Mouse (Mus musculus): ENCODE data around the gene Olfr807. TPM values are rescaled to one million over a fixed set of nuclear protein-coding genes. Genes with fewer than 3 reads are reported as not detected.

The Olfr807 gene
- polyA plus RNA-seq (2012; rRNA removed): not detected in 2 replicates

DNA sequence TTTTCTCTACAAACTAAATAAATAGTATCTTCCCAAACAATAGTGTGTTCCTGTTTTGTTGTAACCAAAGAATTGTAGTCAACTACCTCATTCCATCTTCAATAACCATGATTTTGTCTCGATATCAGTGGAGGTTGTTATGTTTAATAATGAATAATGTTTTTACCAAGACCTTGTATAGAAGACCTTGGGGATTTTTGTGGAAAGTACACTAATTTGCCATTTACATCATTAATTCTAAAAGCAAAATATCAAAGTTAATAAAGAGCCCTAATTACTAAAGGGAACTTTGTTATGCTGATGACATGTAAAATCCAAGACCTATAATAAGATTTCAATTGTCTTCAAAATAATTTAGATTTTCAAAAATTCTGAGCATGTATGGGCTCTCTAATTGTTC is at the start of gene Olfr807:
Gene Olfr807 (minus strand): TSS at position 101 of the 400 bp plus-strand sequence.
- 78% methylated on average over 1 of the region's 1 CpGs for WGBS

GRCm38 (mm10) chr10:129804296-129804695 is 46.7 kb upstream of the Olfr807 start, which contains the start of gene Olfr811:
Gene Olfr811 (minus strand): TSS chr10:129804396.
- WGBS: 72% methylated on average over 4 of the region's 4 CpGs
- no peak for DNase-seq (ENCODE audit: low read depth, low spot score)

More for the DNA sequence above, at the start of gene Olfr807:
- DNase-seq (ENCODE audit: low read depth, low spot score): no peak

- DNase-seq (ENCODE audit: low read depth, low spot score): no peak
Measured at GRCm38 (mm10) chr10:129794817-129795216, 37.2 kb upstream of the Olfr807 start, which contains the start of gene Olfr810. Gene Olfr810 (minus strand): TSS chr10:129794917.

- DNase-seq (ENCODE audit: low read depth, low spot score): no peak
Measured at GRCm38 (mm10) chr10:129778123-129778522, 20.5 kb upstream of the Olfr807 start.

DNA sequence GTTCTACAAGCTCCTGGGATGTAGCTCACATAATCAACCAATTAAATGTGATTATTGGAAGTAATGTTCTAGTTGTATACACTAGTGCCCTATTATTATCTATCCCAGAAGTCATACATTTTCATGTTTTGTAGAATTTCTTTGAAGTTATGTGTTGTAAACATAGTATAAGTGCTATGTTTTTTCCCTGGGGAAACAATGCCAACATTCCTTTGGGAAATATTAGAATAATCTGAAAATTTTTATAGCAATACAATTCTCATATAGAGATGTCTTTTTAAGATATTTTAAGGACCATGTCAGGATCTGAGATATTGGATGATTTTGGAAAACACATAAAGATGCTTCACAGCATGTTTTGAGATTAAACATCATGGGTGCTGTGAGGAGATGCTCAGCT is 16.7 kb upstream of the Olfr807 start, which contains the start of gene Olfr809:
Gene Olfr809 (plus strand): TSS at position 301 of the 400 bp plus-strand sequence.
- no peak for DNase-seq (ENCODE audit: low read depth, low spot score)

GRCm38 (mm10) chr10:129765182-129765581 is 7.6 kb upstream of the Olfr807 start, which contains the start of gene Olfr808:
Gene Olfr808 (plus strand): TSS chr10:129765482.
- DNase-seq (ENCODE audit: low read depth, low spot score): no peak
- WGBS: 83% methylated on average over 1 of the region's 1 CpGs

DNA sequence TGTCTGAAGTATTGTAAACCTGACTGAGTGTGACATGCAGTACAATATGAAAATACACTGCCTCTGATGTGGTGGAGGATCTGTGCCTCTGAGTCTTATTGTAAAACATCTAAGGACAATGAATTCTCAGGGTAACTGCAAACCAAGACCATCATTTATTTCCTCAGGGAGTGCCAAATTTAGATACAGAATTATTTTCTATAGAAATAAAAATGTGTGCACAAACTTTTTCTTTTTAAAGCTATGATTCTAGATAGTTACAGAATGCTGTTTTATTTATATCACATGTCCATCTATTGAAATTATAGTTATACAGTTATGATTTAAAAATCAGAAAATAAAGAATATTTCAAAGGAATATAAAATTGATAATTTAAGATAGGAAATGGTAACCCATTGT is 15.8 kb downstream of the Olfr807 start, which contains the start of gene Olfr806:
Gene Olfr806 (minus strand): TSS at position 101 of the 400 bp plus-strand sequence.
- no peak for DNase-seq (ENCODE audit: low read depth, low spot score)

GRCm38 (mm10) chr10:129729275-129729674 is 28.3 kb downstream of the Olfr807 start, which contains the start of gene Olfr805:
Gene Olfr805 (minus strand): TSS chr10:129729375.
- no peak for DNase-seq (ENCODE audit: low read depth, low spot score)
- WGBS: 95% methylated on average over 2 of the region's 2 CpGs

Other genes with a start within 250 kb of the Olfr807 start
- gene Olfr791, start 236.0 kb downstream of the Olfr807 start, polyA plus RNA-seq (2012; rRNA removed): not detected in 2 replicates
- not detected in 2 replicates for gene Olfr792, start 218.6 kb downstream of the Olfr807 start, polyA plus RNA-seq (2012; rRNA removed)
- gene Olfr794, start 190.1 kb downstream of the Olfr807 start, polyA plus RNA-seq (2012; rRNA removed): not detected in 2 replicates
- not detected in 2 replicates for gene Olfr796, start 145.2 kb downstream of the Olfr807 start, polyA plus RNA-seq (2012; rRNA removed)
- not detected in 2 replicates for gene Olfr798, start 129.9 kb downstream of the Olfr807 start, polyA plus RNA-seq (2012; rRNA removed)
- not detected in 2 replicates for gene Olfr799, start 120.3 kb downstream of the Olfr807 start, polyA plus RNA-seq (2012; rRNA removed)
- gene Olfr800, start 100.1 kb downstream of the Olfr807 start, polyA plus RNA-seq (2012; rRNA removed): not detected in 2 replicates
- gene Olfr801, start 83.9 kb downstream of the Olfr807 start, polyA plus RNA-seq (2012; rRNA removed): not detected in 2 replicates
- not detected in 2 replicates for gene Olfr802, start 69.6 kb downstream of the Olfr807 start, polyA plus RNA-seq (2012; rRNA removed)
- not detected in 2 replicates for gene Olfr803, start 63.5 kb downstream of the Olfr807 start, polyA plus RNA-seq (2012; rRNA removed)
- gene Olfr804, start 54.6 kb downstream of the Olfr807 start, polyA plus RNA-seq (2012; rRNA removed): not detected in 2 replicates
- not detected in 2 replicates for gene Olfr805, start 28.4 kb downstream of the Olfr807 start, polyA plus RNA-seq (2012; rRNA removed)
- not detected in 2 replicates for gene Olfr806, start 15.9 kb downstream of the Olfr807 start, polyA plus RNA-seq (2012; rRNA removed)
- not detected in 2 replicates for gene Olfr808, start 7.7 kb upstream of the Olfr807 start, polyA plus RNA-seq (2012; rRNA removed)
- gene Olfr809, start 16.8 kb upstream of the Olfr807 start, polyA plus RNA-seq (2012; rRNA removed): not detected in 2 replicates
- gene Olfr810, start 37.1 kb upstream of the Olfr807 start, polyA plus RNA-seq (2012; rRNA removed): not detected in 2 replicates
- not detected in 2 replicates for gene Olfr811, start 46.6 kb upstream of the Olfr807 start, polyA plus RNA-seq (2012; rRNA removed)
- not detected in 2 replicates for gene Olfr812, start 88.3 kb upstream of the Olfr807 start, polyA plus RNA-seq (2012; rRNA removed)
- gene Olfr813, start 97.6 kb upstream of the Olfr807 start, polyA plus RNA-seq (2012; rRNA removed): not detected in 2 replicates
- gene Olfr814, start 122.1 kb upstream of the Olfr807 start, polyA plus RNA-seq (2012; rRNA removed): not detected in 2 replicates
- not detected in 2 replicates for gene Olfr815, start 148.1 kb upstream of the Olfr807 start, polyA plus RNA-seq (2012; rRNA removed)
- not detected in 2 replicates for gene Olfr816, start 157.8 kb upstream of the Olfr807 start, polyA plus RNA-seq (2012; rRNA removed)
- gene Olfr818, start 191.3 kb upstream of the Olfr807 start, polyA plus RNA-seq (2012; rRNA removed): not detected in 2 replicates
- gene Olfr819, start 209.5 kb upstream of the Olfr807 start, polyA plus RNA-seq (2012; rRNA removed): not detected in 2 replicates
- not detected in 2 replicates for gene Olfr247, start 218.3 kb upstream of the Olfr807 start, polyA plus RNA-seq (2012; rRNA removed)
- not detected in 2 replicates for gene Gm10310, start 227.3 kb upstream of the Olfr807 start, polyA plus RNA-seq (2012; rRNA removed)